13 mouse cellular contexts compared by ENCODE assay signal in the genomic region with DNA sequence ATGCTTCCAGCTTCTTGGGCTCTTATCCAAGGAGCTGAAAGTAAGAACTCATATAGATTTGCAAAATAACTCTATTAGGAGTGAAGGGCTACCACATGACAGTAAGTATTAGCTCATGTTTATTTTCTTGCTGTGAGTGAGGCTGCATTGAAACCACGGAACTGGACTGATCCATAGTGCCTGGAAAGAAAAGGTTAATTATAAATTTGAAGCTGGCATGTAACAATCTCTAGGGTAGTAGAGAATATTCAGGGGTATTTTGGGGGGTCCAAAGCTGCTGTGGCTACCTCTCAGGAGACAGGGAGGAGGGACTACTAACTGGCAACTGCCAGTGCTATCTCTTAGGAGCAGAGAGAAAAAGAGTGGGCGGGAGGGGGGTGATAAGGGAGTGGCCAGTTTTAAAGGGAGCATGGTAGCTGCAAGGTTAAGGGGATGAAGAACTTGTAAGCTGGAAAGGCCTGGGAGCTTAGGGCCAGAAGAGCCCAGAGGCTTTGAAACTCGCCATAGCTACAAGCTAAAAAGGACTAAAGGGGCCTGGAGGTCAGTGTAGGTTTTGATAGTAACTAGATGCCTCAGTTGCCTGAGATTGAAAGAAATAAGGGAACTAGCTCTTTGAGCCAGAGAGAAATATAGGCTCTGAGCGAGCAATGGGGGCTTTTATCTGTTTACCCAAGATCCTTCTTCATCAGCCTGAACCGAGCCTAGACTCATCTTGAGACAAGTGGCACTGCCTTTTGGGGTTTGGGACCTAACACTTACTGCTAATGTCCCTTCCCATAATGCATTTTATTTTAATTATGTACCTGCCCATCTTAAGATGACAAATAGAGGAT. TPM values are rescaled to one million over a fixed set of nuclear protein-coding genes. Genes with fewer than 3 reads are reported as not detected.
DNase-seq lines count a peak whose midpoint lies in the region; ATAC-seq and TF ChIP-seq lines count a peak whose summit lies in the region.
"Had no signal": no experiment of that assay in that cellular context is flagged by ENCODE, and none has a peak within 500 bp of the region (broad histone marks: within the 10 kb centered on the region; RNA-seq: fewer than 3 reads in every experiment).

No protein-coding gene starts in this region.

- 46% methylated on average over 5 of the region's 5 CpGs for WGBS in lung, embryonic 14.5 days
- 33% methylated on average over 5 of the region's 5 CpGs for WGBS in liver, embryonic 11.5 days
- WGBS in embryonic facial prominence, embryonic 10.5 days, result 68% methylated on average over 5 of the region's 5 CpGs

- peaks cover 7% of the 10 kb centered on the region for H3K4me1 ChIP-seq in lung, embryonic 14.5 days (ENCODE audit: insufficient read depth)
- peaks cover 23% of the 10 kb centered on the region for H3K4me1 ChIP-seq in liver, embryonic 11.5 days (replicated peaks; ENCODE audit: control insufficient read depth, insufficient read depth, low read length)
- H3K4me1 ChIP-seq in embryonic facial prominence, embryonic 10.5 days, result no peaks in the 10 kb centered on the region
- H3K4me1 ChIP-seq: limb, embryonic 13.5 days had no signal

- H3K27me3 ChIP-seq in lung, embryonic 14.5 days (ENCODE audit: insufficient read depth, low read length), result no peaks in the 10 kb centered on the region
- no peaks in the 10 kb centered on the region for H3K27me3 ChIP-seq in liver, embryonic 11.5 days (replicated peaks; ENCODE audit: control insufficient read depth, insufficient read depth, low read length)
- no peaks in the 10 kb centered on the region for H3K27me3 ChIP-seq in embryonic facial prominence, embryonic 10.5 days (replicated peaks; ENCODE audit: low read depth, poor library complexity, severe bottlenecking)
- H3K27me3 ChIP-seq: CH12.LX; limb, embryonic 13.5 days had no signal

- H3K36me3 ChIP-seq in lung, embryonic 14.5 days (ENCODE audit: insufficient read depth), result no peaks in the 10 kb centered on the region
- no peaks in the 10 kb centered on the region for H3K36me3 ChIP-seq in liver, embryonic 11.5 days (ENCODE audit: control insufficient read depth, insufficient read depth, low read length)
- no peaks in the 10 kb centered on the region for H3K36me3 ChIP-seq in embryonic facial prominence, embryonic 10.5 days (replicated peaks)
- H3K36me3 ChIP-seq: limb, embryonic 13.5 days had no signal

- DNase-seq in lung, embryonic 14.5 days, result peak; percentile 67
- no peak for DNase-seq in lung, adult 18-20 months
- peak; percentile 40 for DNase-seq in c-Kit-positive CD71-negative TER-119-negative erythroid progenitor cells, embryonic 14.5 days (ENCODE audit: low read depth)
- DNase-seq in liver, embryonic 11.5 days (ENCODE audit: low spot score), result peak; percentile 56
- peak; percentile 68 to 71 for DNase-seq in spleen, postnatal 4 days (ENCODE audit: low spot score in 2 of 2)
- DNase-seq in thymus, postnatal 4 days, result no peak
- no peak for DNase-seq in embryonic facial prominence, embryonic 10.5 days (ENCODE audit: low spot score)
- DNase-seq: midbrain, embryonic 14.5 days; thymus, postnatal 25 days had no signal

- 0 out of 2 replicates have a peak overlapping the region, but pooled peaks have one; percentile 15 for H3K4me2 ChIP-seq in lung, embryonic 14.5 days
- peak overlapping the region; percentile 55 for H3K4me2 ChIP-seq in liver, embryonic 11.5 days
- H3K4me2 ChIP-seq: limb, embryonic 13.5 days had no signal

- H3K27ac ChIP-seq in lung, embryonic 14.5 days (ENCODE audit: low read depth), result peak overlapping the region; percentile 78
- H3K27ac ChIP-seq in liver, embryonic 11.5 days (ENCODE audit: low read depth, low read length), result peak overlapping the region; percentile 91
- H3K27ac ChIP-seq in embryonic facial prominence, embryonic 10.5 days (replicated peaks), result no peak overlapping the region
- H3K27ac ChIP-seq: limb, embryonic 13.5 days had no signal

- peak; percentile 63 for ATAC-seq in lung, embryonic 14.5 days (ENCODE audit: insufficient read depth)
- ATAC-seq in liver, embryonic 11.5 days (replicated peaks; ENCODE audit: low FRiP score), result peak; percentile 98
- ATAC-seq: forebrain, embryonic 14.5 days had no signal

- no peak for TF ChIP-seq CTCF in lung, embryonic 14.5 days (IDR thresholded peaks at IDR 0.05; ENCODE audit: low read depth)

- no peak overlapping the region for H3K9ac ChIP-seq in lung, embryonic 14.5 days
- H3K9ac ChIP-seq in liver, embryonic 11.5 days (ENCODE audit: low read depth, low read length), result peak overlapping the region; percentile 63
- H3K9ac ChIP-seq: limb, embryonic 13.5 days had no signal

- H3K4me3 ChIP-seq in lung, embryonic 14.5 days (ENCODE audit: low read depth, low read length), result no peak overlapping the region
- no peak overlapping the region; the same call in 1 of the 2 replicates for H3K4me3 ChIP-seq in liver, embryonic 11.5 days (ENCODE audit: low read depth, low read length)
- H3K4me3 ChIP-seq in embryonic facial prominence, embryonic 10.5 days, result no peak overlapping the region
- H3K4me3 ChIP-seq: limb, embryonic 13.5 days had no signal

- no peaks in the 10 kb centered on the region for H3K9me3 ChIP-seq in lung, embryonic 14.5 days (ENCODE audit: low read depth, low read length)
- H3K9me3 ChIP-seq in liver, embryonic 11.5 days (ENCODE audit: control insufficient read depth, low read length), result no peaks in the 10 kb centered on the region
- H3K9me3 ChIP-seq in embryonic facial prominence, embryonic 10.5 days, result no peaks in the 10 kb centered on the region
- H3K9me3 ChIP-seq: limb, embryonic 13.5 days had no signal

RNA-seq across cellular contexts. Expression of gene Ccnt2, which starts 17.4 kb away (rescaled TPM):
- 81.4 and 82.5 TPM in 2 replicates for polyA plus RNA-seq in lung, embryonic 14.5 days (2014; fragmentation: Nextera tagmentation; extraction: Ambion mirVana)
- 64.6 and 68.2 TPM in 2 replicates for polyA plus RNA-seq in liver, embryonic 11.5 days (2014; fragmentation: Nextera tagmentation; extraction: Ambion mirVana)
- polyA plus RNA-seq in embryonic facial prominence, embryonic 10.5 days (2016; fragmentation: Nextera tagmentation; extraction: Ambion mirVana), result 98.0 and 102 TPM in 2 replicates

RNA-seq across cellular contexts. Expression of gene Acmsd, which starts 27.3 kb away (rescaled TPM):
- 0.18 and 0.45 TPM in 2 replicates for polyA plus RNA-seq in lung, embryonic 14.5 days (2014; fragmentation: Nextera tagmentation; extraction: Ambion mirVana)
- 7.2 and 7.3 TPM in 2 replicates for polyA plus RNA-seq in liver, embryonic 11.5 days (2014; fragmentation: Nextera tagmentation; extraction: Ambion mirVana)
- 0.11 and 0.22 TPM in 2 replicates for polyA plus RNA-seq in embryonic facial prominence, embryonic 10.5 days (2016; fragmentation: Nextera tagmentation; extraction: Ambion mirVana)
- polyA plus RNA-seq: forebrain, embryonic 14.5 days; kidney, embryonic 14.5 days had no signal

Comparison
In these comparisons a context has a peak if more than half of its experiments do, and no peak if none do; other contexts are left out.
1. DNase-seq: peak in lung, embryonic 14.5 days (single experiment), c-Kit-positive CD71-negative TER-119-negative erythroid progenitor cells, embryonic 14.5 days (single experiment), liver, embryonic 11.5 days (single experiment) and spleen, postnatal 4 days (2 of 2); none in lung, adult 18-20 months (0 of 2), thymus, postnatal 4 days (single experiment) and embryonic facial prominence, embryonic 10.5 days (single experiment).